Mouse (Mus musculus) monocyte, adult 5-6 weeks (primary cell): Measurements from ENCODE around the gene Krtap11-1. TPM values are rescaled to one million over a fixed set of nuclear protein-coding genes. Genes with fewer than 3 reads are reported as not detected.

Source experiments
- ATAC-seq: fragments of 153-309, 156-312 bp; replicated peaks from 2 replicates; pipeline ENCODE4 v1.8.0; 2017; ENCODE audit warnings: mild to moderate bottlenecking; ENCODE audit not compliant: low TSS enrichment, insufficient number of reproducible peaks, severe bottlenecking, poor library complexity, low FRiP score
- total RNA-seq: library from RNA; stranded (forward); fragments of 200-1000, 200-491, 200-594 nt; gene quantifications from 3 replicates; pipeline ENCODE4 v1.2.3, GENCODE M21; 2017

The Krtap11-1 gene
- total RNA-seq: not detected in 3 replicates

DNA sequence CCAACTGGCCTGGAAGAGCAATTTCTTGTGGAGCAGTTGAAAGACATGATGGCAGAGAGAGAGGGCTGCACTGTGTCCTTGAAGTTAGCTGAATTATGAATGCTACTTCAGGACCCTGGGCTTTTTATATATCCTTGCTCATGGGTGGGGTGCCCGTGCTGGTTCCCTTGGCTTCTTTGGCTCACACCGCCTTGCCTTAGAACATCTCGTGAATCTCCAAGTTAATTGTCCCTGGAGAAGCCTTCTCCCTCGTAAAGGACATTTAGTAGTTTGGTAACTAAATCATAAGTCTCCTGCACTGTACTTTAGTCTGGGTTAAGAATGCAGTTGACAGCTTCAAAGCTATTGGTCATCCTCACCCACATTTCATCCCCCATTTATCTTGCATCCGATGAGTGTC lies at the start of gene Krtap11-1:
TSS of gene Krtap11-1 (minus strand) at position 101 of the 400 bp plus-strand sequence.
- no peak for ATAC-seq

GRCm38 (mm10) chr16:89618190-89618589 lies 47.2 kb upstream of the Krtap11-1 start:
- ATAC-seq: no peak

DNA sequence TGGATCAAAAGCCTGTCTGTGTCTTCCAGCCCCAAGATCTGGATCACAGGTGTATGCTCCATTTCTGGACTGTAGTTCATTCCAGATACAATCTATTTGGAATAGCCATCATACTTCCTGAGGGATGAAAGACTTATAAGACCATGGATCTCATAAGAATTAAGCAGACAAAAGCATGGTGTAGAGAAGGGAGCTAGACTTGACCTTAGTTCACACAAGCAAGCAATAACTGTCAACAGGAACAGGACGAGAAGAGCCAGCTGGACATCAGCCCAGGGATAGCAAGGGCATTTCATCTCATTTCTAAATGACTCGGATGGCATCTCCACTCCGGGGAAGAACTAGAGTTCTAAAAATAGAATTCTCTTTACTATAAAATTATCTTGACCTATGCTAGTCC lies 46.3 kb upstream of the Krtap11-1 start:
- no peak for ATAC-seq

- no peak for ATAC-seq
These were observed 42.7 kb upstream of the Krtap11-1 start for GRCm38 (mm10) chr16:89613726-89614125.

- ATAC-seq: no peak
These were observed 37.8 kb upstream of the Krtap11-1 start for GRCm38 (mm10) chr16:89608791-89609185.

GRCm38 (mm10) chr16:89608161-89608790 lies 37.3 kb upstream of the Krtap11-1 start:
- ATAC-seq: no peak

- ATAC-seq: no peak
These were observed 36.0 kb upstream of the Krtap11-1 start for GRCm38 (mm10) chr16:89606951-89607350.

DNA sequence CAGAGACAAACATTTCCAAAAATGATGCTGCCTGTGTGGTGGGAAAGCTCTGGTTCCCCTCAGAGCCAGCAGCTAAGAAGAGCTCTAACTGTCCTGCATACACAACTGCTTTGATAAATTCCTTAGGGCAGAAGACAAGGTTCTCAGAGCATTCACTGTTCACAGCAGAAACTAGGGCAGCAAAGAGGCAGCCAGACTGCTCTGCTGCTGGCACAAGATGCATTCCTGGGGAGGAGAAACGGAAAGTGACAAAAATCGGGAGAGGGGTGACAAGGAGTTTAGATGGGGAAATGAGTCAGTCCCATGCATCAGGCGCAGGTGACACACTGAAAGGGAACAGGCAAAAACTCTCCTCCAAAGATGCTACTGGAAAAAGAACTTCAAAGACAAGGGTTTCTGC lies 16.2 kb upstream of the Krtap11-1 start:
- ATAC-seq: no peak

- no peak for ATAC-seq
These were observed 14.9 kb upstream of the Krtap11-1 start for GRCm38 (mm10) chr16:89585604-89586508.

- no peak for ATAC-seq
These were observed 10.7 kb upstream of the Krtap11-1 start for GRCm38 (mm10) chr16:89581658-89582057.

DNA sequence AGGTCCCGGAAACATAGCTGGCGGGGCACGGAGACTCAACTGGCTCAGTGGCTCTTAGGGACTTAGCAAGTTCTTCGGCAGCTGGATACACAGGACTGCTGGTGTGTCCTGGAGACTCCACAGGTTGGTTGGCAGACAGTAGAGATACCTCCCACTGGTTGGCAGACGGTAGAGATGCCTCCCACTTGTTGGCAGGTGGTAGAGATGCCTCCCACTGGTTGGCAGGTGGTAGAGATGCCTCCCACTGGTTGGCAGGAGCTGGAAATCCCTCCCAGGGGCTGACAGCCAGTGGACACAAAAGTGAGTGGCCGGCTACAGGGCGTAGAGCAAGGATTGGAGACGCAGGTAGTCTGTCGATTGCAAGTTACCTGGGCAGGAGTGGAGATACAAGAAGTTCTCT lies 467 bp downstream of the Krtap11-1 start:
- ATAC-seq: no peak

- ATAC-seq: no peak
These were observed 1.8 kb downstream of the Krtap11-1 start for GRCm38 (mm10) chr16:89569136-89569535.

DNA sequence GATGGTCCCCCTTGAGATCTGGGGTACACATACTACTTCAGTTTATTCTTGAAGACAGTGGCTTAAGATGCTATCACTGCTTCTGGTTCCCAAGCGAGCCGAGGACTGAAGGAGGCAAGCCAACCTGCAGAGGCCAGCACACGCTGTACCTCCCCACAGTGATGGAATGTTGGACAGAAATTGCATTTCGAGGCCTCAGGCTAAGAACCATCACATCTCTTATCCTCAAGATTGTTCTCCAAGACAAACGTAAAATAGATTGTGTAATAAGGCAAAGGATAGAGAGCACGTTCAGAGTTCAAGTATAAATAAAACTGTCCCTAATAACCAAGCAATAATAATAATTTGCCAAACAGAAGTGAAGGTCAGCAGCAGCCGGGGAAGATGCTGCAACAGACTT lies 2.8 kb downstream of the Krtap11-1 start:
- ATAC-seq: no peak

DNA sequence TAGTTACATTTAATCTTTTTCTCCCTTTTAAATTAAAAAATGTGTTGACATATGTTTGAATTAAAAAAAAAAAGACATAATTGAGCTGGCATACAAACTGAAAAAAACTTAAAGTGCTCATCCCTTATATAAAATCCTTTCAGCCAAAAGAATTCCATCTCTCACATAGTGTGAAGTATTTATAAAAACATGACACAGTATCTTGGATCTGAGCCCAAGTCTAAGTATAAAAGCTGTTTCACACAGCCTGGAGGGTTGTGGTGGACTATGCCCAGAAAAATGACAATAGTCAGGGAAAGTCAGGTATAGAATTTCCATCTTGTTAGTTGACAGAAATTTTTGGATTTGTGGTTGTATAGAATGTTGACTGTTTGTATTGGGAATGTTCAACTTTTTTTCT lies 20.7 kb downstream of the Krtap11-1 start:
- ATAC-seq: no peak

DNA sequence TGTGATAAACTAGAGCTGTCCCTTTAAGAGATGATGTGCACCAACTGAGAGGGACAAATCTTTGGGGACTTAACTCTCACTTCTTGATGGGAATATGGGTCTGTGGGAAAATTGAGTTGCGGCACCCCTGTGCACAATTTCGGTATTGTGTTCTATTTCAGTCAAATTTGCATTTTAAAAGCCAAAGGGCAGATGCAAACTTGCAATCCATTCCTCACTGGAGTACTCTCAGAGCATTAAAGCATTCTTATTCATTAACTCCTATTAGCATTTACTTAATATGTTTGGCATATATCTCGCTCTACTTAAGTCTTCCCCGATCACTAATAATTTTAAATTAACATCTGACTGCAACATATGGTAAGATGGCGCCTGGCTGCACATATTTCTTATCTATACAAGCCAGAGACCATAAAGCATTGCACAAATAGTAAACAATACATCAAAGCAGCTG lies 32.9 kb downstream of the Krtap11-1 start:
- ATAC-seq: no peak

DNA sequence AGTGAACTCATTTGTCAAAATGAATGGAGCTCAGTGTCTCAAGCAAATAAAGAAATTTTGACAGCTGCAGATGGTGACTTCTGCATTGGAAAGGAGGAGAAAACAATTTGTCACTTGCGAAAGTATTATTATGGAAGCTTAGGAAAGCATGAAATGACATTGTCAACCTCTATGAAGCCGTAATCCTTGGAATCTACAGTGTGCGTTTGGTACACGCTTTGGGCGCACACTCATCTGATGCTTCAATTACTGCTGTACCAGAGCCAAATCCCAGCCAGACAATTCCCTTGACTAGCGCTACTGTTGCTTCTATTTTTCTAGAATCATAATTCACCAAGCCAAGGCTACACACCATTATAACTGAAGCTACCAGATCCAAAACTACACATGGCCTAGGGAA lies 33.6 kb downstream of the Krtap11-1 start:
- ATAC-seq: no peak

- ATAC-seq: no peak
These were observed 40.4 kb downstream of the Krtap11-1 start for GRCm38 (mm10) chr16:89530547-89530946.

DNA sequence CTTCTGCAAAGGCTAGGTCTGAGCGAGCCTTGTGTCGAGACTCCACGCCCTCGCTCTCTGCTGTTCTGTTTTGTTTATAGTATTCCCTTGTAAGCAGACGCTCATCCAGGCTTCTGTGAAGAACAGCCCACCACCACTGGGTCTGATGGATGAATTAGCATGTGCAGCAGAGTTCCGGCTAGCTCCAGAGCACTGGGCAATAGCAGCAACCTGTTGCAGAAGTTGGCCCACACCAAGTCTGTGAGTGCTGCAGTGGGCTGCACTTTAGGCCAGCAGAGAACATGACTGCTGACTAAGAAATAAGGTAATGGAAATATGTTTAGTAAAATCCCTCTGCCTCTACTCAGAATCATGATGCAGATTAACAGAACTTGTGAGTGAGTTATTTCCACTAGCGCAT lies 41.1 kb downstream of the Krtap11-1 start:
- no peak for ATAC-seq

DNA sequence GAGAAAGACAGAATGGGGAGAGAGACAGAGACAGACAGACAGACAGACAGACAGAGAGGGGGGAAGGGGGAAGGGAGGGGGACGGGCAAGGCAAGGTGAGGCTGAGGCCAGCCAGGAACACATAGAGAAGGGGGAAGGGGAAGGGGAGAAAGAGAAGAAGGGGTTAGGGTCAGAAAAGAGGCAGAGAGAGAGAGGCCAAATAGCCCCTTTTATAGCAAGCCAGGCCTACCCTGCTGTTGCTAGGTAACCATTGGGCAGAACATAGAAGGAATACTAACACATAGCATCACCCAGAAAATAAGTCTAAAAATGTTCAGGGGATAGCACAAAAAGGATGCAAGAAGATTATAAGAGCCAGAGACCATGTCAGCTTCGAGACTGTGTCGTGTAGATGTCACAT lies 42.6 kb downstream of the Krtap11-1 start:
- ATAC-seq: no peak

DNA sequence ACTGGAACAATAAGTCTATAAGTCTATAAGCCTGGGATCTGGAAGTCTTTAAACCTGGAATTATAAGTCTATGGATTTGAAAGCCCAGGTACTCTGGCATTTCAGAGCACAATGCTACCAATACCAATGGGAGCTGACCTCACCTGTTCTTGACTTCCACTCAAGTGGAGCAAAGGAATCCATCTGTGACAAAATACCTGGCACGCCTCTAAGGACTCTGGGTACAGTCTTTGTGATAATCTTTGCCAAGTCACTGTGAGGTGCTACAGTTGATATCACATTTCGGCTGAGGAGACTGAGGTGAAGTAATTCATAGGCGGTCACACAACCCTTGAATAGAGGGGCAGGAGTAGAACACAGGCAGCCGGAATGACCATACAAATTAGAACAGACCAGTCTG lies 50.0 kb downstream of the Krtap11-1 start:
- no peak for ATAC-seq
